Mouse (Mus musculus) olfactory bulb, adult 2 months (tissue): Measurements from ENCODE around the gene Col8a2.

Experiments used
- CTCF ChIP-seq: fragments of 200-500 bp; IDR thresholded peaks from 2 replicates; pipeline ENCODE4 v1.5.1; 2012; ENCODE audit warnings: low read depth, mild to moderate bottlenecking, low read length, moderate library complexity; ENCODE audit not compliant: insufficient read depth
- POLR2A ChIP-seq: fragments of 200-500 bp; IDR thresholded peaks from 2 replicates; pipeline ENCODE4 v1.6.1; 2012; ENCODE audit warnings: mild to moderate bottlenecking, low read depth, low read length, moderate library complexity; ENCODE audit not compliant: insufficient read depth

GRCm38 (mm10) chr4:126261675-126262074 lies 24.9 kb upstream of the Col8a2 start:
- TF ChIP-seq POLR2A, result no peak
- TF ChIP-seq CTCF, result no peak
